Mouse (Mus musculus): Measurements from ENCODE around the gene Flnb.

The Flnb gene

DNA sequence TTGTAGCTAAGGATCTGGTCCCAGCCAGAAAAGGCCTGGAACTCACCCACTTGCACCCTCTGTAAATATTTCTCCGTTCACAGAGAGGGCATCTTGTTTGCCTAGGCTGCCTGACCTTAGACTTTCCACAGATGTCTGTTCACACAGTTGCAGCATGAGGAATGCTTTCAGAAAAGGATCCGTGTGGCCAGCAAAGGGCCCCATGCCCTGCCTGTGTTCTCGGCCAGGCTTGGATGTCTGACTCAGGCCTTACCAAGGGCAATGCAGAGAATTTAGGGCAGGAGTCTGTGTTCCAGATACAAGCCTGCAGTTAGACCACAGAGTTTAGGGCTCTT, 126.0 kb downstream of the Flnb start:
- DNase-seq (ENCODE audit: low spot score in 2 of 2) = no peak

- DNase-seq (ENCODE audit: low spot score in 2 of 2) = peak in 1 of 2 experiments; percentile 60
Measured at GRCm38 (mm10) chr14:7944349-7945039, 126.7 kb downstream of the Flnb start.

- no peak for DNase-seq (ENCODE audit: low spot score in 2 of 2)
Measured at GRCm38 (mm10) chr14:7945261-7945660, 127.5 kb downstream of the Flnb start.

- DNase-seq (ENCODE audit: low spot score in 2 of 2) = no peak
Measured at GRCm38 (mm10) chr14:7951234-7951633, 133.5 kb downstream of the Flnb start.

DNA sequence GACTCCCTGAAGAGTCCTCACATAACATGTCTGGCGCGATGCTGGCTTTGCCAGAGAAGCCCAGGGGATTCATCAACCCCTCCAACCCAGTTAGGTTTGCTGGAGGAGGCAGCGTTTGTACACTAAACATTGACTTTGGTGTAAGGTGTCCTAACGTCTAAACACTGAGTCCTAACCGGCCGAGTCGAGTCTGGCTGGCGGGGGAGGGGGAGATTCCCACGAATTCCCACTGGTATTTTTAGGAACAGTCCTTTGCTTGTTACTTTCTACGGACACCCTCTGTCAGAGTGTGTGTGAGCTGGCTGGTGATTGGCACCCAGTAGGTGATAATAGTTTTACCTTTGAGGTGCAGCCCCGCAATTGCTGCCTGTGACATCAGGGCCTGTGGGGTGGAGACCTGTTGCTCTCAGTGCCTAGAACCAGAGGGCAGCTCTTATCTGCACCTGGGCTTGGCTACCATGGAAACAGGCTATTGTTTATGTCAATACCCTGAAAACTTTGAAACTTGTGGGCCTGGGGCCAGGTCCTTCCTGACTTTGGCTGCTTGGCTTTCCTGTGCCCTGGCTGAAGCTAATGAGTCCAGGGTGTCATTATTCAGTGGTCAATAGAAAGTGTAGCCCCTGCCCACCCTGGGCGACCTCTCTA, 135.0 kb downstream of the Flnb start:
- DNase-seq (ENCODE audit: low spot score in 2 of 2) = no peak

GRCm38 (mm10) chr14:7954071-7954471, 136.3 kb downstream of the Flnb start:
- no peak for DNase-seq (ENCODE audit: low spot score in 2 of 2)

GRCm38 (mm10) chr14:7956427-7956826, 138.7 kb downstream of the Flnb start:
- no peak for DNase-seq (ENCODE audit: low spot score in 2 of 2)

- no peak for DNase-seq (ENCODE audit: low spot score in 2 of 2)
Measured at GRCm38 (mm10) chr14:7957049-7957448, 139.3 kb downstream of the Flnb start, which contains the start of gene Gm45521. Gene Gm45521 (plus strand): TSS chr14:7957288.

DNA sequence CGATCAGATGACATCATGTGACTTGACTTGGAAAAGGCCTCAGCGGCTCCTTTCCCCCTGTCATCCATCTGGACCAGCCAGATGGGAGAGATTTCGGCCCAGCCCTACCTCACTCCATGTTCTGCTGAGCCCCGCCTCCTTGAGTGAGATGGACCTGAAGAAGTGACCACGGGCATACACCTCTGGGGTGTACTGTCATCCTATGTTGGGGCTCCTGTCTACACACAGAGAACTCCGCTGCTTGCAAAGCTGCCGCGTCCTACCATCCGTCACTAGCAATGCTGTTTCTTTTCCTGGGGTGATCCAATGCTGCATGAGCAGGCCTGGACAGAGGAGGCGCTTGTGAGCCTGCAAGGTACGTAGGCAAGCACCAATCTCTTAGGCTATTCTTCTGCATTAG, 142.9 kb downstream of the Flnb start:
- peak in 1 of 2 experiments; percentile 58 for DNase-seq (ENCODE audit: low spot score in 2 of 2)

- no peak for DNase-seq (ENCODE audit: low spot score in 2 of 2)
Measured at GRCm38 (mm10) chr14:7961714-7962113, 144.0 kb downstream of the Flnb start.

DNA sequence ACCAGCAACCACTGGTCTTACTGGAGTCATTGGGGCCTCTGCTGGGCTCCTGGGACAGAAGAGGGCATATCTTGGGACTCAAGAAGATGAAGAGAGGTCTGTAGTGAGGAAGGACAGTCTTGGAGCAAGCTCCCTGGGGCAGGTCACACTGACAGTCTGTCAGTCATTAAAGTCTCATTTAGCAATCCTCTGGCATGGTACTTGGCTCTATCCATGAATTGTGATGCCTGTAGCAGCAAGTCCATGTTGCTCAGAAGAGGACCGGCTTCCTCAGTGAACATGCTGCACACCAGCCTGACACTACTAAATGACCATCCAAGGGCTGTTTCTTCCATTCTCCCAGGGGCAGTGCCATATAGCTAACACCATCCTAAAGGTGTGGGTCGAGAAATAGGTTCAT, 144.9 kb downstream of the Flnb start:
- no peak for DNase-seq (ENCODE audit: low spot score in 2 of 2)

DNA sequence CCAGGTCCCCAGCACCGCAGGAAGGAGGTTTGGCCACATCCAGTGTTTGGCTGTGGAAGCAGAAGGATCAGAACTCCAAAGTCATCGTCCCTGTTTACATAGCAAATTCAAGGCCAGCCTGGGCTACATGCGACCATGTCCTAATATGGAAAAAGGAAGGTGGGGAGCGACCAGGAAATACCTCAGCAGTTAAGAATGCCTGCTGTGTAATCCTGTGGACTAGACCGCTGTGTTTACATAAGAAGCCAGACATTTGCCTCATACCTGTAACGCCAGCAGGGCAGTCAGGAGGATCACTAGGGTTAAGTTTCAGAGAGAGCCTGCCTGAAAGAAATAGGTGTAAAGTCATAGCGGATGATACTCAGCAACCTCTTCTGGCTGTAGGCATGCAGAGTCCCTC, 145.4 kb downstream of the Flnb start:
- no peak for DNase-seq (ENCODE audit: low spot score in 2 of 2)

GRCm38 (mm10) chr14:7964219-7964889, 146.6 kb downstream of the Flnb start:
- DNase-seq (ENCODE audit: low spot score in 2 of 2) = peak in 1 of 2 experiments; percentile 77

GRCm38 (mm10) chr14:7971889-7972493, 154.2 kb downstream of the Flnb start:
- DNase-seq (ENCODE audit: low spot score in 2 of 2) = no peak

DNA sequence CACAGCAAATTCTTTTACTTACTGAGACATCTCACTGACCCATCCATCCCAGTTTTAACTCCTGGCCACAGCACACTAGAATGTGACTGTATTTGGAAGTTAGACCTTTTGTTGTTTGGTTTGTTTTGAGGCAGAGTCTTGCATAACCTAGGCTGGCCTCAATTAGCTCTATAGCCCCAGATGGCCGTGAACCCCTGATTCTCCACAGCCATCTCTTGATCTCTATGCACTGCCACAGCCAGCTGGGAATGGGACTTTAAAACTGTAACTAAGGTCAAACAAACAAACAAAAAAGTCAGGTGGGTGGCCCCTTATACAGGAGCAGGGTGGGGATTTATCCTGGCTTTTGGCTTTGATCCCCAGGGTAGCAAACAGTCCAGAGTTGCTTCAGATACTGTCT, 156.9 kb downstream of the Flnb start:
- DNase-seq (ENCODE audit: low spot score in 2 of 2) = no peak

DNA sequence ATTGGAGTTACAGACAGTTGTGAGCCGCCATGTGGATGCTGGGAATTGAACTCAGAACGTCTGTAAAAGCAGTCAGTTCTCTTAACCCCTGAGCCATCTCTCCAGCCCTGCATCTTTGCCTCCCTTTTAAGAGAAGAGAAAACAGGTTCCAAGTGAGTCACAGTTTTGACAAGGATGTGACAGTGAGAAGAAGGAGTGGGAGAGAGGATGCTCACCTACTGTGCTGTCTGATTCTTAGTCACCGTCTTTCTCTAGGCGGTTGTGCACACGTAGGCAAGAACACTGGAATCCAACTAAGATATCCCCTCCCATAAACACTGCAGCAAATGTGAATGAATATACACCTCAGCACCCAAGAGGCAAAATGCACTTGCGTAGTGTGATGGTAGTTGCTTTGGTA, 157.4 kb downstream of the Flnb start:
- no peak for DNase-seq (ENCODE audit: low spot score in 2 of 2)

GRCm38 (mm10) chr14:7977471-7977870, 159.7 kb downstream of the Flnb start:
- DNase-seq (ENCODE audit: low spot score in 2 of 2) = no peak

DNA sequence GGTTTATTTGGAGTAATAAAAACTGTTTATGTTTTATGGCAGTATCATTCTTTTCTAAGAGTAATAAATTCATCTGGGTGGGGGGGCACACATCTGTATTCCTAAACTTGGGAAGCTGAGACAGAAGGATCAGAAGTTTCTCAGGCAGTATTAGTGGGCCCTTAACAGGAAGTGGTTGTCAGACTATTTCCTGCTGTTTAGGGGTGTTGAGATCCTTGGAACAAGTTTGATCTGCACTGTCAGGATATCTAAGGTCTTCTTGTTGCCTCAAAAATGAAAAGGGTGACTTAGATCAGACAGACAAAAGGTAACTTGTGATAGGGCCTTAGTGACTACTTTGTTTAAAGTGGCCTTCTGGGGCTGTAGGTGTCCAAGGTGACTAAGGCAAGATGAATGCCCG, 160.4 kb downstream of the Flnb start:
- DNase-seq (ENCODE audit: low spot score in 2 of 2) = no peak

- DNase-seq (ENCODE audit: low spot score in 2 of 2) = no peak
Measured at GRCm38 (mm10) chr14:7981226-7981625, 163.5 kb downstream of the Flnb start.

DNA sequence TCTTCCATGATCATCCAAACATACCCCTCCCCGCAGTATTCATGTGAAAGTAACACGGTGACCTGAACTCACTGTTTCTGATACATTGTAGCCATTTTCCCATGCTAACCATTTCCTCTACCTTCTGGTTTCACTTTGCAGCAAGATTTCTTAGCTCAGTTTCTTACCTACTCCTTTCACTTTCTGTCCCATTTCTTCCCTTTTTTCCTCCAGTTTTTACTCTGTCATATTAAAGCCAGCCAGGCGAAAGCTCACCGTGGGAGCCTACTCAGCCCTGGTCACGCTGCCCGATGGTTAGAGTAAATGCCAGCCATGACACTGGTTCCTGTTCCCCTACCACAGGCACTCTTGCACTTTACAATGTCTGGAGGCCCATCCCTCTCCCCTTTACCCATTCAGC, 169.2 kb downstream of the Flnb start:
- DNase-seq (ENCODE audit: low spot score in 2 of 2) = no peak

- no peak for DNase-seq (ENCODE audit: low spot score in 2 of 2)
Measured at GRCm38 (mm10) chr14:7989371-7989770, 171.6 kb downstream of the Flnb start.

- DNase-seq (ENCODE audit: low spot score in 2 of 2) = no peak
Measured at GRCm38 (mm10) chr14:7989961-7990360, 172.2 kb downstream of the Flnb start.

Data from left cerebral cortex, adult 9 months (tissue).